Mouse (Mus musculus) liver, postnatal 0 days (tissue): ENCODE measurements at regions not wholly inside any gene's neighbourhood (a gene's known extent, or its start where the extent isn't known, plus 50 kb on each side); places are given as distances from the start of the nearest gene placed in this dataset.

Source experiments
- CTCF ChIP-seq: sonication (generic); IDR thresholded peaks from 2 replicates; pipeline ENCODE4 v1.5.1; 2016; ENCODE audit warnings: antibody characterized with exemption, low read depth
- EP300 ChIP-seq: IDR thresholded peaks from 2 replicates; pipeline ENCODE4 v1.6.1; 2016; ENCODE audit warnings: antibody characterized with exemption, low read depth, mild to moderate bottlenecking

DNA sequence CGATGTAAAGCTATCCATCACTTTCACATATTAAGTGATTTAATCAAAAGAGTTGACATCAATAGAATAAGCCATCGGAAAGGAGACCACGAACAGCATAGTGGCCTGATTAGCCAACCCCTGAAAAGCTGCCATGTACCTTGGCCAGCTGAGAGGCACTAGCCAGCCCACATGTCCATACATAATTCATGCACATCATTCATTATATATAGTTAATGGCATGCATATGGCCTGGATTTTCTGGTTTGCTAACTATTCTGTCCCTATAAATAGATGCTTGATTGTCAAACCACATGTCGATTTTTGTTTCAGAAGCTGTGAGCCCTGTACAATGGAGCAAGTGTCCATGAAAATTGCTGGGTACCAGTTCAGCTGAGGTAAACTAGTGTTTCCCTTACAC lies 93.5 kb upstream of the Slc28a3 start:
- TF ChIP-seq CTCF (no peak), EP300 (no peak)
